Mouse (Mus musculus): Measurements from ENCODE around the gene Hesx1.

The Hesx1 gene

DNA sequence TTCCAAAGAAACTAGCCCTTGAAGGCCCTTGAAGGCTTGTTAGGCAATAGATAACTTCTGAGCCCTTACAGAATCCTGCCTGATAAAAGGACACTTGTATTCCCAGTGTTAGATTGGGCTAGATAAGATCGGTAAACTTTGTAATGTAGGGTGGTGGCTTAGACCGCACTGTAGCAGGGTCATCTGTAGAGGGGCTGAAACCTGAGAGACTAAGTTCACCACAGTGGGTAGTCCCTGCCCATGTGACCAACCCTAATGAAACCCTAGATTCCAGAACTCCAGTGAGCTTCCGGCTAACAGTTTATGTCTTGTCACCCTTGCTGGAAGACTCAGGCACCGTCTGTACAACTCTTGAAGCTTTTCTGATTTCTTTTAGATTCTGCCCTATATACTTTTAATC is 19.4 kb downstream of the Hesx1 start:
- DNase-seq (ENCODE audit: low spot score in 2 of 2): no peak

DNA sequence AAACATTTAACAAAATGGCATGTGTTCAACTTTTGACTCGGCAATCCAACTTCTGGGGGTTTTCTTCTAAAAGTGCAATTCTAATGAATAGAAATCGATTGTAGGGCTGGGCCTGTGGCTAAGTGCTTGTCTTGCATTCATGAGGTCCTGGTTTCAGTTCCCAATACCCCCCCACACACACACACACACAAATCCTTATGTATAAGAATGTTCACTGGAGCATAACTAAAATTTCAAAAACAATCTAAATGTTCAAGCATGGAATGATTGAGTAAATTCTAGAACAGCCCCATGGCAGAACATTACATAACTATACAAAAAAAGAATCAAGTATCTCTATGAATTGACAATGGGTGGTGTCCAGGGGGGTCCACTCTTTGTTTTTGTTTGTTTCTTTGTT is 23.7 kb downstream of the Hesx1 start:
- DNase-seq (ENCODE audit: low spot score in 2 of 2): no peak

DNA sequence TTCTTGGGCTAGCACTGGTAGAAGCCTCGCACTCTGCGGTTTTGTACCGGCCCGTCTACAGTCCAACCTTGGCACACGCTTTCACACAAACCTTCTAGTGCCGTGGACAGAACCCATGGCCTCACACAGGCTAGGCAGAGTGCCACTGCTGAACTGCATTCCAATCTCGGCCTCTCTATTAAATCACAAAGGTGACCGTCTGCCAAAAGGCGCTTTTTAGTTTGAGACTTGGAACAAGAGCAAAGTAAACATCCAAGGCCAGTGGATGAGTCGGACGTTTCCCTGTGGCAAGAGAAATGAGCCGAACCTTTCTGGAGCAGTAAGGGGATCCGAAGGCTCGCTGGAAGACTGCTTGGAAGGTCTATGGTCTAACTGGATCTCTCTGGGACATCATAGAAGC is 25.6 kb downstream of the Hesx1 start:
- no peak for DNase-seq (ENCODE audit: low spot score in 2 of 2)

DNA sequence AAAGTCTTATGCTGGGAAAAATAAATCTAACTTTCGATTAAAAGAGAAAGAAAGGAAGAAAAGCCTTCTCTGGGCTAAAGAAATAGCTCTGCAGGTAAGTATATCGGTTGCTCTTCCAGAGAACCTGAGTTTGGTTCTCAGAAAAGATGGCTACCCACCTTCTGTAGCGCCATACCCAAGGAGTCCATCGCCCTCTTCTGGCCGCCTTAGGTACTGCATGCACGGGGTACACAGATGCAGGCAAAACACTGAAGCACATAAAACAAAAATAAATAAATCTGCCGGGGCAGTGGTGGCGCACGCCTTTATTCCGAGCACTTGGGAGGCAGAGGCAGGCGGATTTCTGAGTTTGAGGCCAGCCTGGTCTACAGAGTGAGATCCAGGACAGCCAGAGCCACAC is 28.7 kb downstream of the Hesx1 start:
- DNase-seq (ENCODE audit: low spot score in 2 of 2): peak in 1 of 2 experiments; percentile 19

DNA sequence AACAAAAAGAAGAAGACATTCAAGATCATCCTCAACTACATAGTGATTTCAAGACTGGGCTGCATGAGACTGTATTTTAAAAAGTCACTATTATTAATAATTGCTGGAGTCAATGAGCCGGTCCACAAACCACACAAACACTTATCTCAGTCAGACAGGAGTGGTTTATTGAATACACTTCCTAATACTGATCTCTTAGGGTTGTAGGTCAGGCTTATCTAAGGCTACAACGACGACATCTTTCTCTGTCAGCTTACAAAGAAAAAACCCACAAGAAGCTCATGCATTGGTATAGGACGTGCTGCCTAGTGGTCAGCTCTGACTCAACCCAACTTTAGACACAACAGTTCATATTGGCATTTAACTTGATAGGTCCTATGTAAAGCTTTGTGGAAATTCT is 30.4 kb downstream of the Hesx1 start:
- DNase-seq (ENCODE audit: low spot score in 2 of 2): no peak

DNA sequence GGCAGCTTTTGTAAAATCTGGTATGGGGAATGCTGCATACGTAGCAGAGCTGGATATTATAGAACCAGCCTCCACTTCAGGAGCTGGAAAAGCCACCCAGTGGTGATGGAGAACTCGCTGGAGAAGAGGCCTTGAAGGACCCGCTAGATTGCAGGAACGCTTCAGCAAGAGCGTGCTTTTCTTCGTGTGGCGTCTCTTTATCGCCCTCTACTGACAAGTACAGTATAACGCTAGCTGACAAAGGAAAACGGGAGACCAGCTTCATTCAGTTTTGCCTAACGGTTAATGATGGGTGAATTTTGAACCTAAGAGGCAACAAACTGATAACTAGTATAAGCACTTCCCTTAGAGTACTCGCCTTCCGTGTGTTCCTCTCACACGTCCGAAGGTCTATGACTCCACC is 35.6 kb downstream of the Hesx1 start:
- DNase-seq (ENCODE audit: low spot score in 2 of 2): peak in 1 of 2 experiments; percentile 20

DNA sequence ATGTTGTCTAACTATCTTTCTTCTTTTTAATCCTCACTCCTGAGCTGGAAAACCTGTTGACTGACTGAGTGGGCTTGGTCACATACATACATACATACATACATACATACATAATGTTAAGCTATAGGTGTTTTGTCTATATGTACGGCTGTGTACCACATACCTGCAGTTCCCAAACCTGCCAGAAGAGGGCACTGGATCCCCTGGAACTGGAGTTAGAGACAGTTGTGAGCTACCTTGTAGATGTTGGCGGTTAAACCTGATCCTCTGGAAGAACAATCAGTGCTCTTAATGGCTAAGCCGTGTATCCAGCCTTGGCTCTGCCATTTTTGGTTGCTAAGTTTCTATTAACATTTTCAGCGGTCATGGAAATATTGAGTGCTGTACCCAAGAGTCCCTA is 36.9 kb downstream of the Hesx1 start:
- peak; percentile 55 to 73 for DNase-seq (ENCODE audit: low spot score in 2 of 2)

DNA sequence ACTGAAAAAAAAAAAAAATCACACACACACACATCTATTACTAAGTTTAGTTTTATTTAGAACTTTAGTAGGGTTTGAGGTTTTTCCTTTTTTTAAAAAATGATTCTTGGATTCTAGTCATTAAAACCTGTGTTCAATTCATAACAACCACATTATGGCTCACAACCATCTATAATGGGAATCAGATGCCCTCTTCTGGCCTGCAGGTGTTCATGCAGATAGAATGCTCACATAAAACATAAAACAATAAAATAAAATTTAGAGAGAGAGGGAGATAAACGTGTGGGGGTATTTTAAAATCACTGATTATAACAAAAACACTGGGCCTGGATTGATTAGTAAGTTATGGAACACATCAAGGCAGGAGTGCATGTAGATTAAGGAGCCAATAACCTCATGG is 43.3 kb downstream of the Hesx1 start:
- no peak for DNase-seq (ENCODE audit: low spot score in 2 of 2)

DNA sequence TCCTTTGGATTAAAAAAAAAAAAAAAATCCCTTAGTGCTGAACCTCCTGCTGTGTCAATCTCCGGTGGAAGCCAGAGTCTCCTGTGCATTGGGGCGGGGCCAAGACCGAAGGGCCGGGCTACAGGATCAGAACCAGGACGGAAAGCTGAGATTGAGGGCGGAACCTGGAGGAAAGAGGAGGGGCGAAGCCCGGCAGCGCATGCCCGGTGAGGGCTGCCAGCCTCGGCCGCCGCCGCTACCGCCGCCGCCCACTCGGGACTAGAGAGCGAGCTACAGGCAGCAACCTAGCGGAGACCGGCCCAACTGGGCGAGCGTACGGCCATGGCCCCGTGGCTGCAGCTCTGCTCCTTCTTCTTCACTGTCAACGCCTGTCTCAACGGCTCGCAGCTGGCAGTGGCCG is 44.6 kb downstream of the Hesx1 start, which contains the start of gene Il17rd:
TSS of gene Il17rd (plus strand) at position 159 of the 400 bp plus-strand sequence.
- peak; percentile 92 to 94 for DNase-seq (ENCODE audit: low spot score in 2 of 2)

DNA sequence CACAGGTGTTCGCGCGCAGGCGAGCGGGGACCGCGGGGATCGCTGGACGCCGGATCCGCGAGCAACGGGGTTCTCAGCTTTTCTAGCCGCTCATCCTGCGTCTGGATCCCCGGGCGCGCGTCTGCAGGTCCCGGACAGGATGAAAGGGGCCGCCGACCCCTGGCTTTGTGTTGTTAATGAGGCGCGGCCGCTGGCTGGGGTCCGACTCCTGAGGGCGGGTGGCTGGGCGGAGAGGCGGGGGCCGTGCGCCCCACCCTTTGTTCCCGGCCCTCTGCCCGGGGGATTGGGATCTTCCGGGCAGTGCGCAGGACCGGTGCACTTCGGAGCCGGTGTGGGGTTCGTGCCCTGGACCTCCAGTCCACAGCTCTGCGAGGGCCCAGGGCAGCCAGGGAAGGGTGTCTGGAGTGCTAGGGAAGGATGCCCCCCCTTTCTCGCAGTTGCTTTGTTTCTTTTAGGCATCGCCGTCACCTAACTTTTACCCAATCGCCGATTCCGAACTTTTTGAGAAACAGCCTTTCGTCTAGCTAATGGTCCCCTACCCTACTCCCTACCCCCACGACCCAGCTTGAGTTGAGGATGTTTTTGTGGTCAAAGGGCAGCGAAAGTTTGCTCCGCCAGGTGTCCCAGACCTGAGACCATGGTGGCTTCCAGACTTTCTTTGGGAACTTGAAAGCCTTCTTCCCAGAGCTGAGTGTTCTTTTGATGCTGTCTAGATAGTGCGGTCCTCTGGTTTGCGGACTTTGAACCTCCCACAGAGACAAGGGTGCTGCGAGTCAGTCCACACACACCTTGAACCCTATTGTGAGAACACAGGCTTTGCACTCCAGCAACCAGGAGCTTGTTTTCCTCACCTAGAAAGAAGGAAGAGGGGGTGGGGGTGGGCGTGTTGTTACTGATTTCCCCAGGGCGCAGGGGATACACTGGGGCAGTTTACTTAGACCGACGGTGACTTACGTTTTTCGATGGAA is 45.3 kb downstream of the Hesx1 start:
- DNase-seq (ENCODE audit: low spot score in 2 of 2): peak; percentile 26 to 29

DNA sequence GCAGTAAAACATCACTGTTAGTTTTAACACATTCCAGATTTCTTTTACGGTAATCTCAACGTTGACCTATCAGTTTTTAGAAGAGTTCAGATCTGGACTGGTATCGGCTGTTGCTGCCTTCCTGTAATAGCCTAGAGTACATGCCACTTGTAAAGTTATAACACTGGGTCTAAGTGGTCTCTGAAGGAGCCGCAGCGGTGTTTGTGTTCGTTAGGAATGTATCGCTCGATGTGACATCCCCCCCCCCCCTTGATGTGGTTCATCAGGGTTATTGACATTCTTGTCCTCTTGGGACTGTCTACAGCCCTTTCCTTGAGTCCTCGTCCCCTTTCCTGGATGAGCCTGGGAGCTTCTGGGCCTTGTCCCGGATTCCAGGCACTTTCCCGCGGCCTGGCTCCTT is 46.2 kb downstream of the Hesx1 start:
- DNase-seq (ENCODE audit: low spot score in 2 of 2): no peak

DNA sequence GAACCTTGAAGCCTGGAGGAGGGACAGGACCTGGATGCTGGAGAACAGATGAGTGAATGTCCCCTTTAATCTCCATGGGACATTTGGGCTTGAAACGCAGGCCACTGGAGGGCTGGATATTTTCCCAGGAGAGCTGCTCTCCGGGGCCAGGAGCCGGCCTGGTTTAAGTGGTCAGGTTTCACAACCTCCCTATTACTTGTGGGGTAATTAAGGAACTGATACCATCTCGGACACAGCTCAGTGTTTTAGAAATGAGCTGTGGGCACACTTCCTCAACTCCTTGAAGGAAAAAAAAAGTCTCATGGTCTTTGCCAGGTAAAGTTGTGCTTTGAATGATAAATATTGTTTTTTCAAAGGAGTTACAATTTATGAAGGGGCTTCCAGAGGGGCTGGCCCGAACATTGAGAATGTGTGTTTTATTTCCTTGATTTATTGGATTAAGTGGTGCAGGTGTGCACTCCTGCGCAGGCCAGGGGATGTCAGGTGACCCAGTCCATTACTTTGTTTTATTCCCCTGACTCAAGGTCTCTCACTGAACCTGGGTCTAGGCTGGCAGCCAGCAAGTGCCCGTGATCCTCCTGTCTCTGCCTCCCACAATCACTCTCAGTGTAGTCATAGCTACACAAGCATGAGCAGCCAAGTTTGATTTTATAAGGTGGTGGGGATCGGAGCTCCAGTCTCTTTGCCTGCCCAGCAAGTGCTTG is 48.2 kb downstream of the Hesx1 start:
- no peak for DNase-seq (ENCODE audit: low spot score in 2 of 2)

DNA sequence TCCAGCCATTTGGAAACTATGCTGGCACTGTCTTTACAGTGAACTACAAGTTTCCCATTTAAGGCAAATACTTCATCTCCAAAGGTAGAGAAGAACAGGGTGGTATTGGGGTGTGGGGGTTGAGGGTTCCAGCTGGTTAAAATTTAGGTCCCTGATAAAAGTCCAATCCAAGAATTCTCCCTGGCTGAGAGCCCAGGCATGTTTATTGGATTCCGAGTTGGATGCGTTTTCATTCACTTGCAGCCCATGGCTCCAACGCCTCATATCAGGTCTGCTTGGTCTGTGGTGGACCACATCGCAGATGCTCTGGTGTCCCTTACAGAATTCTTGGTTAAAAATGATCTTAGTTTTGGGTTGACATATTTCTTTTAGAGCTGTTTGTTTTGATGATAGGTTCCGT is 49.2 kb downstream of the Hesx1 start:
- DNase-seq (ENCODE audit: low spot score in 2 of 2): no peak

DNA sequence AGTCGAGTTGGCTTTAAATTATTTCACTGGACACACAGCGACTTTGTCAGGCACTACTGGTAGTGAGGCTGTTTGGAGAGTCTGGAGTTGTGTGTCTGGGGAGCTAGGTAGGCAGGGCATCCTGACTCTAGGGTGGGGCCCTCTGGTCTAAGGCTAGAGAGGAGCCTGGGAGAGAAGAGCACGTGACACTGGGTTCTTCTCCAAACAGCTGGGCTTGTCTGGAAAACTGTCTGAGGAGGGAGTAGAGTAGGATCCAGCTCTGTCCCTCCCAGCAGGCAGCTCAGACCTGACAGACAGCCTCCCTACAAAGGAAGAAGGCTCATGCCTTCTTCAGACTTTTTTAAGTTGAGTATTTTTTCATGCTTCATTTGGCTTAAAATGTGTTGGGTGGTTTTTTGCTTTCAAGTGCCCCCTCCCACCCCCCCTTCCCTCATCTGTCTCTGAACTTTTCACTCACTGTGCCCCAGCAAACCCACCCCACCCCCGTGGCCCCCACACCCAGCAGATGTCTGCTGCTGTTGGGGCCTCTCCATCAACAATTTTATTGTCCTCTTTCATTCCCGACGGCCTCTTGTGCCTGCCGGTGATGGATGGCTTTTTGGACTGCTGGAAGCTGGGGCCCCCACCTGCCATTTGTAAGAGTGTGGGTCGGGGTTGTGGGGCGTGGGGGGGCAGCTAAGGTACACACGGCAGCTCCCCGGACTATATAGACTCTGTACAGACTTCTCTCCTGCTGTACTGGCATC is 50.2 kb downstream of the Hesx1 start:
- peak in 1 of 2 experiments; percentile 45 for DNase-seq (ENCODE audit: low spot score in 2 of 2)

DNA sequence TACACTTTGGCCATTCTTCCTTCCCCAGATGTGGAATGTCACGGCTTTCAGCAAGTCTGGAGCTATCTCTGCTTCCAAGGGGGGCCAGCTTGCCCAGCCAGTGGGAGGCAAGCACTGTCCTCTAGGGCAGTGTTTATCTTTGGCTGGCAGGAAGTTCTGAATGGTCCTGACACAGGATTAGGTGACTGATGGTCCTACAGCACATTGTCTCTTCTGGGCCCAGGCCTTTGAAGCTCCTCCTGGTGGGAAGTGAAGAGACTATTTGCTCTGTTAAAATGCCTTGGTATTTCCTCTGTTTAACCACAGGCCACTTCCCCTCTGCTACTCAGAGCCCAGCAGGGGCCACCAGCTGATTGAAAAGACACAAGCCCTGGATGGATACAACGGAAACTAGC is 50.7 kb downstream of the Hesx1 start:
- DNase-seq (ENCODE audit: low spot score in 2 of 2): peak in 1 of 2 experiments; percentile 11

DNA sequence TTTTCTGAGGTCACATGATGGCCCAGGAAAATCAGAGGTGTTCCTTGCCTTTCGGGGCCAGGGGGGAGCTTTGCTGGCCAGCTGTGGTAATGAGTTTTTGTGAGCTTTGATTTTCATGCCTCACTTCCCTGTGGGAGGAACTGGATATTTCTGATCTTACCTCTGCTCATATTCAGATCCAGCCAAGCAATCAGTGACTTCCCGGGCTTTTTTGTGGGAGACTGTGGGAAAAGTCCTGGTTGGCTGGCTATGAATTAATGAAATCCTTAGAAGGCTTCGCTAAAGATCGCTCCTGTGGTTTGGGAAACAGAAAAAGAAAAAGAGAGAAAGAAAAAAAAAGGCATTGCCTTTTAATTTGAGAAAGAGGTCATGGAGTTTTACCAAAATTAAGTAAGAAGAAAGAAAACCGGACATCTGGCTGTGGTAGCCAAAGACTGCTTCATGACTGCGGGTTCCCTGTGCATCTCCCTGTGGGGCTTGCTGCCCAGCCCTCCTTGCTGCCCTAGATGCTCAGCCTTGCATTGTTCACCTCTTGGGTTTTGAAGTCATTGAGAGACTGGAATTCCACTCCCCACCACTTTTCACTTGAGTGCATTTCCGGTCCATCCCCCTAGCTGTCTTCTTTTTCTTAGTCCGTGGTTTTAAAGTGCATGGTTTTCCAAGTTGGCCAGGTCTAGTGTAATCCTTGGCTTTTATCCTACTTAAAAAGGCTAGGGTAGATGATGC is 54.2 kb downstream of the Hesx1 start:
- DNase-seq (ENCODE audit: low spot score in 2 of 2): no peak

DNA sequence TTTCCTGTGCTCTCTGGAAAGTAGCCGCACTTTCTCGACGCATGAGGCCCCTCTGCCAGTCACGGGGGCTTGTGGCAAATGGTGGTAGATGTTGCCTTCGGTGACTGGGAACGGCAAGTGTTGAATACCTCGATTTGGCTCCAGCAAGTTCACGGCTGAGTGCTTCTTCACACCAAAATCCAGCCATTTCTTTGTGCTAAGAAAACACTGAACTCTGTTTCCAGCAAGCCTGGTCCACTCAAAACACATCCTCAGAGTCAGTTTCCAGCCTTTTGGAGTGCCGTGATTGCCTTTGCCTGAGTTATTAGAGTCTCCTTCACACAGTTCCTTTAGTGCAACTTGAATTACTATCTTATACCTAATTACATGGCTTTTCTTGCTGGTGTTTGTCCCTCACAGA is 55.8 kb downstream of the Hesx1 start:
- DNase-seq (ENCODE audit: low spot score in 2 of 2): no peak

DNA sequence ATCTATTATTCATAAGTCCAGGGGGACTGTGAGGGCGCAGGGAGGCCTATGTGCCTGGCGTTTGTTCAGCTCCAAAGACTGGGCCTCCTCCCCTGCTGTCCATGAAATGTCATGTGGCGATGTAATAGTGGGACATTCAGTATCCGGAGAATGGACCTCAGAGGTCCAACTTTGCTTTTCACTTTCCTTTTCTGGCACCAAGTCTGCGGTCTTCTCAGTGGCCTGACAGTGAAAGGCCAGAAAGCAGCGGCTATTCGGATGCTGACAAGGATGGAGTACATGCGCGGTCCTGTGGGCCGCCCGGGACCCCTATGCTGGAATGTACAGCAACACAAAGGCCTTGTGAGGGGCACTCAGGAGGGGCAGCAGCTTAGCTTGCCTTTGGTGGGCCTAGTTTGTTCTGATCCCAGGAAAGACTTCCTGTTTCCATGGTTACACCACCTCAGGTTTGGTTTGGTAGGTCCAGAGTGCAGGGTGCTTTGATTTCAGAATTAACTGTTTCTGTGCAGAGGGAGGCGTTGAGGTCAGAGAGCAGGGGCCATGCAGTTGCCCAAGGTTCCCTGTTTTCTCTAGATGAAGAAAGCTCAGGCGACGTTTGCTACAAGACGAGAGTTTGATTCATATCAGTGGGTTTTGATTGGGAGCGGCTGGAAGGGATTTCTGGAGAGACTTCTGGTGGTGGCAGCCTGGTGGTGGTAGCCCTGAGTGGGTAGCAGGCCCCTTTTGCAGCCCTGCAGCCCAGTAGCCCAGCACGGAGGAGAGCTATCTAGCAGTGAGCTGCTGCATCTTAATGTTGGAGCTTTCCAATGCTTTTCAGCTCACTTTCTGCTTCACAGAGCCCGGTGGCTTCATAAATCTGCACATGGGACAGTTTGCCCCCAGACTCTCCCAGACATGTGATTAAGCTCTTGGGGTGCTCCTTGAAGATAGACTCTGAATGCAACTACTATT is 56.6 kb downstream of the Hesx1 start:
- DNase-seq (ENCODE audit: low spot score in 2 of 2): no peak

DNA sequence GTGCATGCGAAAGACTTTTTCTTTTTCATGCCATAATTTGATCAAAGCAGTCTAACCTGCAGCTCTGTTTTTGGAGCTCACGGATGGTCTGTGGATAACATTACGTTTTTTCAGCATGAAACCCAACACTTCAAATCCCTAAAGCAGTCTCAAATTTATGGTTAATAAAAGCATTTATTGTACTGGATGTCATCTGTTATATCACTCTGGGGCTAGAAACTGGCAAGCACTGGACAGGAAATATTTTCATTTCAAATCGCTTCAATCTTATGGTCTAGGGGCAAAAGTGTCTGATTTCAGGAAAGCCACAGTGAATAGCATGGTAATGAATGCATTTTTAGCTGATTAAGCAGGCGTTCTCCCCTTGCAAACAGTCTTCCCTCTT is 57.3 kb downstream of the Hesx1 start:
- no peak for DNase-seq (ENCODE audit: low spot score in 2 of 2)

All from urinary bladder, adult 18-20 months (tissue).